Mouse (Mus musculus) intestine, postnatal 0 days (tissue): ENCODE measurements around the gene Lyg1. TPM values are rescaled to one million over a fixed set of nuclear protein-coding genes. Genes with fewer than 3 reads are reported as not detected.

ENCODE experiments used
- ATAC-seq: fragments of 200-750 bp; cut with Nextera tagmentation; 2 replicates; pipeline ENCODE4 v1.8.0; 2017; ENCODE audit warnings: mild to moderate bottlenecking, moderate TSS enrichment, moderate library complexity
- H3K27ac ChIP-seq: fragments of 300-500 bp; sonication (generic); 2 replicates; pipeline ENCODE4 v1.5.1; 2014; ENCODE audit warnings: mild to moderate bottlenecking, low read depth, low read length, moderate library complexity
- H3K27me3 ChIP-seq: fragments of 300-500 bp; sonication (generic); replicated peaks from 2 replicates; pipeline ENCODE4 v1.6.1; 2014; ENCODE audit warnings: low read length, mixed read lengths; ENCODE audit not compliant: control insufficient read depth, insufficient read depth
- H3K36me3 ChIP-seq: fragments of 300-500 bp; sonication (generic); 2 replicates; pipeline ENCODE4 v1.6.1; 2014; ENCODE audit warnings: mild to moderate bottlenecking, moderate library complexity; ENCODE audit not compliant: control insufficient read depth, insufficient read depth
- H3K4me1 ChIP-seq: fragments of 300-500 bp; sonication (generic); replicated peaks from 2 replicates; pipeline ENCODE4 v1.6.1; 2014; ENCODE audit warnings: antibody characterized with exemption, low read length, mixed read lengths; ENCODE audit not compliant: control insufficient read depth, insufficient read depth
- H3K4me2 ChIP-seq: fragments of 300-500 bp; sonication (generic); replicated peaks from 2 replicates; pipeline ENCODE4 v1.6.1; 2014; ENCODE audit warnings: low read depth, mild to moderate bottlenecking, moderate library complexity
- H3K4me3 ChIP-seq: fragments of 300-500 bp; sonication (generic); 2 replicates; pipeline ENCODE4 v1.5.1; 2014; ENCODE audit warnings: low read depth, low read length
- H3K9ac ChIP-seq: fragments of 300-500 bp; sonication (generic); 2 replicates; pipeline ENCODE4 v1.6.1; 2014; ENCODE audit warnings: mild to moderate bottlenecking, low read depth, low read length
- H3K9me3 ChIP-seq: fragments of 300-500 bp; sonication (generic); 2 replicates; pipeline ENCODE4 v1.6.1; 2016; ENCODE audit warnings: mixed run types; ENCODE audit not compliant: control insufficient read depth
- CTCF ChIP-seq: sonication (generic); IDR thresholded peaks from 2 replicates; pipeline ENCODE4 v1.5.1; 2016; ENCODE audit warnings: low read depth, mild to moderate bottlenecking, control low read depth, antibody characterized with exemption, moderate library complexity
- WGBS: fragments of 180-500 bp; shearing (Covaris S2); extraction: QIAGEN DNeasy Blood & Tissue Kit; methylation state at CpG from one replicate; pipeline ENCODE4 v1.1.7; 2014; 5-methylcytosine and 5-hydroxymethylcytosine counted together
- polyA plus RNA-seq: library from polyadenylated mRNA; unstranded; fragments of >200 nt; fragmentation: Nextera tagmentation; extraction: Ambion mirVana; gene quantifications from 2 replicates; pipeline ENCODE4 v1.2.1, GENCODE M21; 2015

Lyg1 gene
- polyA plus RNA-seq, 1 experiment from 2014 or later = not detected

DNA sequence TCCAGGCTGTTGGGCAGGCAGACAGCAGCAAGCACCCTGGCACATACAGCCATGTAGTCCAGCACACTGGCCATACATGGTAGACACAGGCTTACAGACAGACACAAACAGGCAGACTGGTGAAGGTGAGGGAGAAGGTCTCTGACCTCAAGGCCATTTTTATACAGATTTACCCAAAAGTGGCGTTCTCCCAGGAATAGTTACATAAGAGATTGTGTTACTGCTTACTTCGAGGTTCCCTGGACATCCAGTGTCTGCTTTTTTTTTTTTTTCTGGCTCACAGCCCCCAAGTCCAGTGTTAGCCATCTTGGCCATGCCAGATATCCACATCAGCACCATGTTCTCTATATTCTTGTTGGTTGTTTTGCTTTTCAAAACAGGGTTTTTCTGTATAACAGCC is 957 bp upstream of the Lyg1 start:
- Histone ChIP-seq H3K9ac (no peak overlapping the region), H3K27me3 (no peaks in the 10 kb centered on the region), H3K4me2 (no peak overlapping the region), H3K27ac (no peak overlapping the region), H3K9me3 (no peaks in the 10 kb centered on the region), H3K36me3 (no peaks in the 10 kb centered on the region), H3K4me3 (no peak overlapping the region), H3K4me1 (no peaks in the 10 kb centered on the region)
- 73% methylated on average over 2 of the region's 2 CpGs for WGBS
- TF ChIP-seq CTCF = no peak
- ATAC-seq = no peak

- no peak overlapping the region for H3K27ac ChIP-seq
- no peaks in the 10 kb centered on the region for H3K9me3 ChIP-seq
- H3K4me2 ChIP-seq = no peak overlapping the region
- H3K36me3 ChIP-seq = no peaks in the 10 kb centered on the region
- no peak for ATAC-seq
- H3K4me3 ChIP-seq = no peak overlapping the region
- H3K27me3 ChIP-seq = no peaks in the 10 kb centered on the region
- 22% methylated on average over 3 of the region's 3 CpGs for WGBS
- TF ChIP-seq CTCF = no peak
- no peaks in the 10 kb centered on the region for H3K4me1 ChIP-seq
- H3K9ac ChIP-seq = no peak overlapping the region
Observed at GRCm38 (mm10) chr1:37956690-37957431, 698 bp downstream of the Lyg1 start.

DNA sequence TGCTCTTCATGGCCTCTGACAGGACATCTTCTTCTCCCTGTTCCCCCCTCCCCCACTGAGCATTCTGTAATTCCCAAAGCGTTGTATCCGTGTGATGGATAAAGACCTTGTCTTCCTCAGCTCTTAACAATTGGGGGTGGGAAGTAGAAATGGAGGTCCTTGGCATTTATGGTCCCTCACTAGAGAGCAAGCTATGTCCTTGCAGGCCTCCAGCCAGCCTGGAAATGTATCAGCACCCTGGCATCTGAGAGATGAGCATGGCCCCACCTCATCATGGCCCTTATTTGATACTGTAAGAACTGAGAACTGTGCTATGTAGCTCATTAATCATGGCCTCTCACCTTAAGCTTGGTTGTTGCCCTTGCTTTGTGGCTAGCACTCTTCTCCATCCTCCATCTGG is 2.3 kb downstream of the Lyg1 start:
- H3K36me3 ChIP-seq = no peaks in the 10 kb centered on the region
- no peak overlapping the region for H3K4me2 ChIP-seq
- H3K4me1 ChIP-seq = no peaks in the 10 kb centered on the region
- no peak for ATAC-seq
- no peak overlapping the region for H3K27ac ChIP-seq
- H3K4me3 ChIP-seq = no peak overlapping the region
- 90% methylated on average over 2 of the region's 2 CpGs for WGBS
- no peak for TF ChIP-seq CTCF
- H3K27me3 ChIP-seq = no peaks in the 10 kb centered on the region
- no peaks in the 10 kb centered on the region for H3K9me3 ChIP-seq
- no peak overlapping the region for H3K9ac ChIP-seq

DNA sequence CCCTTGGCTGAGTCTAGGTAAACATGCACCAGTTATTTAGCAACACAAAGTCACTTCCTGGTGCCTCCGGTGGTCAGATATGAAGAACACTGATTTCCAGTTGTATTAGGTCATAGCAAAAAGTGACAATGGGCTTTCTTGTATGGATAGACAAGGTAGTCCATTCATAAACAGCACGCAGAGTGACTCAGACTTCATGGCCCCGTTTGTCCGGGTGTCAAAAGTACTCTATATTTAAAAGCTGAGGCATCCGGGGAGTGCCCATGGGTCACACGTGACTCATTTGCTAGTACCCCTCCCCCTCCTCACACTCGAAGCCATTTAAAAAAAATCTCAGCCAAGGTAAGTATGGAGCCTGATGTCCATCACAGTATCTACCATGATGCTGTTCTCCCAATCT is 2.8 kb downstream of the Lyg1 start:
- H3K4me2 ChIP-seq = no peak overlapping the region
- H3K27me3 ChIP-seq = no peaks in the 10 kb centered on the region
- TF ChIP-seq CTCF = no peak
- no peaks in the 10 kb centered on the region for H3K4me1 ChIP-seq
- H3K9me3 ChIP-seq = no peaks in the 10 kb centered on the region
- no peaks in the 10 kb centered on the region for H3K36me3 ChIP-seq
- no peak for ATAC-seq
- H3K4me3 ChIP-seq = no peak overlapping the region
- H3K27ac ChIP-seq = no peak overlapping the region
- H3K9ac ChIP-seq = no peak overlapping the region
- 74% methylated on average over 7 of the region's 7 CpGs for WGBS

DNA sequence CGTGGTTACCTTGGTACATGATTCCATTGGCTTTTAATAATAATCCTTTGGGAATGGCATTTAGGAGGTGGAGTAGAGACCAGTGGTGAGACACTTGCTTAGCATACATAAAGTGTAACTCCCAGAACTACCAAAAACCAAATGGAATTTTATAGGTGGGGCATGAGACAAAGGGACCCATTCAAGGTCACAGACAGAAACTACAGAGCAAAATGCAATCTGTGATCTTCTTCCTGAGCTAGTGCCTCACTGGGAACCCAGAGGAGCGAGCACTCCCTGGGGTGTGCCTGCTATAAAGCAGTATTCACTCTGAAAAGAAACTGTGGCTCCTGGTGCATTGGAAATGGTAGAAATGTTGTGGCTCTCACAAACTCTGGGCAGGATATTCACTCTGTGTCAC is 8.7 kb downstream of the Lyg1 start:
- Histone ChIP-seq H3K4me1 (no peaks in the 10 kb centered on the region), H3K27ac (no peak overlapping the region), H3K4me3 (no peak overlapping the region), H3K4me2 (no peak overlapping the region), H3K9me3 (no peaks in the 10 kb centered on the region), H3K36me3 (no peaks in the 10 kb centered on the region), H3K27me3 (no peaks in the 10 kb centered on the region), H3K9ac (no peak overlapping the region)
- no peak for TF ChIP-seq CTCF
- ATAC-seq = no peak
- WGBS = 56% methylated on average over 2 of the region's 2 CpGs

DNA sequence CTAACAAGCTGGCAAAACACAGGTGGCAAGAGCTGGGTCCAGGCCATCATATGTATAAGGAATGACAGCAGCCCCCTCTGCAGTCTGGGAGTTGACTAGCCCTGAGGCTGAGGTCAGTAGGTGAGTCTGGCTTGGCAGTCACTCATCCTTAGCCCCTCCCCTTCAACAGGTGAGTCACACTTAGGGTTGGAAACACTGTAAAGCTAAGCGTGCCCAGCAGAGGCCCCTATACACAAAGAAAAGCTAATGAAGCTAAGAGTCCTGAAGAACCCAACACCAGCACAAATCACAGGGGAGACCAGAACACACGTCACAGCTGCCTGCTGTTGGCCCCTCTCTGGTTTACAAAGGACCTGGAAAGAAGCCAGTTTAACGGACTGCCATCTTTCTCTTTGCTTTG is 25.8 kb downstream of the Lyg1 start:
- H3K27ac ChIP-seq = no peak overlapping the region
- H3K27me3 ChIP-seq = no peaks in the 10 kb centered on the region
- H3K36me3 ChIP-seq = no peaks in the 10 kb centered on the region
- no peaks in the 10 kb centered on the region for H3K9me3 ChIP-seq
- peak; percentile 58 for TF ChIP-seq CTCF
- H3K9ac ChIP-seq = no peak overlapping the region
- ATAC-seq = peak; percentile 74
- H3K4me3 ChIP-seq = no peak overlapping the region
- H3K4me1 ChIP-seq = no peaks in the 10 kb centered on the region
- 13% methylated on average over 3 of the region's 3 CpGs for WGBS
- no peak overlapping the region for H3K4me2 ChIP-seq

DNA sequence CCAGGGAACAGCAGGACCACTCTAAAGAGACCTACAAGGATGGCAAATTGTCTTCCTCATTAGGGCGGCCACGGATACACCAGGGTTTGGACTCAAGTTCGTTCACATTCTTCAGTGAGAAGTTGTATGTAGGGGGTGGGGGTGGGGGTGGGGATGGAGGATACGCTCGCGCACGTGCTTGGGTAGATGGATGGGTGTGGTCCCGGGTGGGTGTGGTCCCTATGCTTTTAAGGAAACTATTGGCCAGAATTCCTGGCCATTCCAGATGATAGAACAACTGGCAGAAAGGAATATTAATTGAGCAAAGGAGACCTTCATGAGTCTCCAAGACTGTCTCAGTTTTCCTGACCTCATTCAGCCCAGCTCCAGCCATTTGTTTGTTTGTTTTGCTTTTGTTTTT is 31.6 kb downstream of the Lyg1 start:
- no peaks in the 10 kb centered on the region for H3K27me3 ChIP-seq
- H3K4me3 ChIP-seq = no peak overlapping the region
- H3K4me1 ChIP-seq = no peaks in the 10 kb centered on the region
- TF ChIP-seq CTCF = no peak
- H3K27ac ChIP-seq = no peak overlapping the region
- H3K9ac ChIP-seq = no peak overlapping the region
- 70% methylated on average over 8 of the region's 8 CpGs for WGBS
- H3K9me3 ChIP-seq = no peaks in the 10 kb centered on the region
- no peak overlapping the region for H3K4me2 ChIP-seq
- H3K36me3 ChIP-seq = no peaks in the 10 kb centered on the region
- no peak for ATAC-seq
